1 mouse cellular context compared by ENCODE assay signal in the genomic region with DNA sequence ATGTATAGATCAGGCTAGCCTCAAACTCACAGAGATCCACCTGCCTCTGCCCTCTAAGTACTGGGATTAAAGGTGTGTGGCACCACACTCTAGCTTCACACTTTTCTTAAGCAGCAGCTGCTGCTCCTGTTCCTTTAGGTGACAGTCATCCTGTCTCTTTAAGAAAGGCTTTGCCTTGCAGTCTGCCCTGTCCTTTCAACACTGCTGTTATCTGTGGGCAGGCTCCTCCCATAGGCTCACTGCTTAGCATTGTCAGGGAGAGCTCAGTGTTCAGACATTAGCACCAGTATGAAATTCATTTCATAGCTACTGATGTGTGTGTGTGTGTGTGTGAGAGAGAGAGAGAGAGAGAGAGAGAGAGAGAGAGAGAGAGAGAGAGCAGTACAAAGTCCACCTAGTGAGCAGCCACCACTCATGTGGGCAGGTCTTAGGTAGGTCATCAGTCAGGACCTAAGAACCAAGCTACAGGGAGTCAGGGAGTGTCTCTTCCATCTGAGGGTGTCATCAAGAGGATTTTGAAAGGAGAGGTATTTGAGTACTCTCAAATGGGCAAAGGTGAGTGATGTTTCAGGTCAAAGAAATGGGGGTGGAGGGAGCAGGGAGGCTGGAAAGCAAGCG.
TF ChIP-seq lines count a peak whose summit lies in the region.

No protein-coding gene starts in this region.

TF ChIP-seq in MEL, 35 proteins besides CTCF, POLR2A, EP300 and RAD21:
- TF ChIP-seq ZMIZ1 (IDR thresholded peaks at IDR 0.05; ENCODE audit: low read depth, low read length) (no peak), POLR2AphosphoS5 (IDR thresholded peaks at IDR 0.05; ENCODE audit: borderline replicate concordance, low read depth, low read length) (no peak), ETS1 (IDR thresholded peaks at IDR 0.05; ENCODE audit: low read depth, low read length) (no peak), USF1 (IDR thresholded peaks at IDR 0.05; ENCODE audit: low read depth, low read length) (no peak), TAL1 (IDR thresholded peaks at IDR 0.05; ENCODE audit: low read length) (no peak), MEF2A (IDR thresholded peaks at IDR 0.05; ENCODE audit: extremely low read depth, insufficient replicate concordance, low read depth, low read length, poor library complexity, severe bottlenecking) (no peak), SMC3 (IDR thresholded peaks at IDR 0.05; ENCODE audit: low read depth, low read length) (no peak), GATA1 (IDR thresholded peaks at IDR 0.05; ENCODE audit: low read depth, low read length) (no peak), MAFK (IDR thresholded peaks at IDR 0.05; ENCODE audit: borderline replicate concordance, low read depth, low read length) (no peak), CHD1 (IDR thresholded peaks at IDR 0.05; ENCODE audit: low read depth, low read length) (no peak), NRF1 (IDR thresholded peaks at IDR 0.05; ENCODE audit: insufficient read depth, low read depth, low read length, poor library complexity, severe bottlenecking) (no peak), CHD2 (IDR thresholded peaks at IDR 0.05; ENCODE audit: low read length) (no peak), SIN3A (IDR thresholded peaks at IDR 0.05; ENCODE audit: low read length) (no peak), USF2 (IDR thresholded peaks at IDR 0.05; ENCODE audit: borderline replicate concordance in 1 of 2, insufficient read depth in 1 of 2, low read depth in 1 of 2, low read length in 2 of 2) (no peak)
